Mouse (Mus musculus) erythroblast, embryonic 14.5 days (primary cell): ENCODE data around the gene Tex21.

Source experiments
- GATA1 ChIP-seq: IDR thresholded peaks from 2 replicates; pipeline ENCODE4 v1.6.1; 2012; ENCODE audit warnings: low read length, inconsistent platforms, mixed read lengths
- TAL1 ChIP-seq: IDR thresholded peaks from 3 replicates; pipeline ENCODE4 v1.6.1; 2012; ENCODE audit warnings: low read length, inconsistent platforms, mixed read lengths

DNA sequence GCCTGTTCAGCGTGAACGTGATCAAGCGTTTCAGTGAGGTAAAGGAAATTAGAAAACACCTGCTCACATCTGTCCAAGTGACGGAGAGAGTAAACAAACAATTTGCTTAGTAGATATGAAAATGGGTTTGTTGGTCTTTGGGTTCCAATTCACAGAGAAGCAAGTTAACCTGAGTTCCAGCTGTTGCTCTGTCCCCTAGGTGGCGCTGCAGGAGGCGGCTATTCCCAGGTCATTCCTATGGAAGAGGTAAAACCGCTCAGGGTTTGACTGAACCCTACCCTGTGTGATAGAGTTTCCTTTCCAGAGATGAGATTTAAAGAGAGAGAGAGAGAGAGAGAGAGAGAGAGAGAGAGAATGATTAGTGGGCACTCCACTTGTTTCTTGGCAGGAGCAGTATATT, 46.6 kb upstream of the Tex21 start:
- TF ChIP-seq GATA1: no peak
- no peak for TF ChIP-seq TAL1
